Mouse (Mus musculus): ENCODE data around the gene Tnni3k.

DNA sequence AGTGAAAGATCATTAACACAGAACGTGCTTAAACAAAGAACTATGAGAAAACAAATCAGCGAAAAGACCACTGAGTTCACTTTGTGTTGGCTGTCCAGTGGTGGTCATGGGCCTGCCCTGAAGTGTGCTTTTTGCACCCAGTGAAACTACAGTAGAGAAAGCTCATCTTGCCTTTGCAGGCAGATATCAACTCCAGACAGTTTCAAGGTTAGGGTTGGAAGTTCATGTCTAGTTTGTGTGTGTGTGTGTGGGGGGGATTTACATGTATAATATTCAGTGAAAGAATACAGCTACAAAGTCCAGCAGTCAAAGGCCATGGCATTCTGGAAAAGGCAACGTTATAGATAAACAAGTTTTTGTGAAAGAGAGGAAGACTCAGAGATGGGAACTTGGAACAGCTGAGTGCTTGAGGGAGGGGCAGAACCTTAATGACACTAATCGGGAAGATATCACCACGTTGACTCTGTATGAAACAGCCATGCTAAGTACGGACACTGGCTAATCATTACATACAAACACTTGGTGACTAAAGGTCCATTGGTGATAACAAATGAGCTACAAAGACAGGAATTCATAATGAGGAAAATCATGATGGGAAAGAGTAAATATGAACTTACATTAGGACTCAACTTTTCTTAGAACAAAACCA lies 3.7 kb upstream of the Tnni3k start:
- no peak for TF ChIP-seq GATA1 (IDR thresholded peaks at IDR 0.05; ENCODE audit: borderline replicate concordance, low read length)
- no peak for TF ChIP-seq FLI1 (IDR thresholded peaks at IDR 0.05; ENCODE audit: low read length)
